Mouse (Mus musculus) retina, postnatal 7 days (tissue): ENCODE results near the gene Actl7b.

Source experiments
- DNase-seq: peaks from one replicate; pipeline ENCODE4 v3.0.0-alpha.2; 2012; ENCODE audit warnings: low read depth, low spot score

Actl7b gene

DNA sequence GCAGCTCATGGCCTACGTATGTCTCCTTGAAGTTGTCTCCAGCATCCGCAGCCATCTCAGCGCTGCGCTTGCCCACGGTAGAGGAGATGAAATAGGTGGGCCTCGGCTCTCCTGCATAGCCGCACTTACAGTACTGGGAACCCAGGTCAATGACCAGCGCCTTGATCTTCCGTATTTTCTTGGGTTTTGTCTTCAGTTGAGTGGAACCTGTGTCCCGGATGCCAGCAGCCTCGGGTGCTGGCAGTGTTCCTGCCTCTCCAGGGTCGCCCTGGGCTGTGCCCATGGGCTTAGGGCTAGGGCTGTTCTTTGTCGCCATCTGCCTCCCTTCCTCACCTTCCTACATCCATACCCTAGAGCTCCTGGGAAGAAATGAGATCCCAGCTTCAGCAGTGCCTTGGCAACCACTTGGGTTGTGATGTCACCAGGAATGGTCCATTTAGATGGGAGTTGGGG lies at the start of gene Actl7b:
Gene Actl7b, minus strand, starts transcription at position 403 of the 453 bp plus-strand sequence.
- DNase-seq: no peak

DNA sequence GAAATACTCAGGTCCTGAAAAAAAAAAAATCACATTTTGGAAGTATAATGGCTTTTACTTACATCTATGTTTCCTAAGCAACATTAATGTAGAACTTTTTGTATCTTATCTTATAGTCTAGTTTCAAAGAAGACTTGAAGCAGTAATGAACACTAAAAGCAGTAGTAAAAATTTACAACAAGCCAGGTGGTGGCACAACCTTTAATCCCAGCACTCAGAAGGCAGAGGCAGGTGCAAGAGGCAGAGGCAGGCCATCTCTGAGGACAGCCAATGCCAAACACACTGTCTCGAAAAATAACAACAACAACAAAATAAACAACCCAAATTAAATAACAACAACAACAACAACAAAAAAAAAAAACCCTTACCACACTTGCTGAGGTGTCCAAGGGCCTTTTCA lies 29.8 kb upstream of the Actl7b start:
- no peak for DNase-seq

DNA sequence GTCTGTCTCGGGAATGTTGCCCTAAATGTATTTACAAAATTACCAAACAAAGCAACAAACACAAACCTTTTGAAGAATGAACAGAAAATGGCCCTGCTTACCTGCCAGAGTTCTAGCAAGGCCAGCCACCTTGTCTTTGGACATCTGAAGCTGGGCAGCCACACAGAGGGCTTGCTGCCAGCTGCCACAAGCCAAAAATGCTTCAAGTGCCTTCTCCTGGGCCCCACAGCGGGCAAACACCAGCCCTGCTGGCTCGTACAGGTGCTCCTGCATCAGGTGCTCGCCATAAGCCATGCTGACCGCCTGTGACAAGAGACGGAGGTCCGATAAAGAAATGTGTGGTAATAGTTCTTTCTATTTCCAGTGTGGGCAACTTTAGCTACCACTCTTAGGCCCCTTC lies 27.7 kb upstream of the Actl7b start:
- no peak for DNase-seq

DNA sequence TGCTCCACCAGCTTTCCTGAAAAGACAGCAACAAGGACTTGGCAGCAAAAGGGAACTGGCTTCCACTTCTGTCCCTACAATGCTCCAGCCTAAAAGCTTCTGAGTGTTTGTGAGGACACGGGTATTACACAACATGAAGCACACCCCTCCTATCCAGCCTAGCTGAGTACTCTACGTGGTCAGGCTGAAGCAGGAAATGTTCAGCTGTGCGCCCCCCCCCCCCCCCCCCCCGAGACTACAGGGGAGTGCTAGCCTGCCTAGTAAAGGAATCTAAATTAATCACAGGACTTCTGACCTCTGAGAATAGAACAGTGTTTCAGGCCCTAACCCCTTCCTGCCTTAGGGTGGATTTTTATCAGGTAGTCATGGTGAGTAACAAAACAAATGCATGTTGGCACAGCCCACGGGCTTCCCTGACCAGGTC lies 26.6 kb upstream of the Actl7b start:
- no peak for DNase-seq

DNA sequence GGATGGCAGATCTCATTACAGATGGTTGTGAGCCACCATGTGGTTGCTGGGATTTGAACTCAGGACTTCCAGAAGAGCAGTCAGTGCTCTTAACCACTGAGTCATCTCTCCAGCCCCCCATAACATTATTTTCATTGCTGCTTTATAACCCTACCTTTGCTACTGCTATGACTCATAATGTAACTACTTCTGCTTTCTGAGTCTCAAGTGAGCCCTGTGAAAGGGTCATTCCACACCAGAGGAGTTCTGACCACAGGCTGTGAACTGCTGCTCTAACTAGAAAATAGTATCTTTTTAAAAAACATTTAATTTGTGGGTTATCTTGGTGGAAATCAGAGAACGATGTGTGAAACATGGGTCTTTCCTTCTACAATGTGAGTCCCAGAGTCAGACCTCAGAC lies 16.4 kb upstream of the Actl7b start:
- no peak for DNase-seq

DNA sequence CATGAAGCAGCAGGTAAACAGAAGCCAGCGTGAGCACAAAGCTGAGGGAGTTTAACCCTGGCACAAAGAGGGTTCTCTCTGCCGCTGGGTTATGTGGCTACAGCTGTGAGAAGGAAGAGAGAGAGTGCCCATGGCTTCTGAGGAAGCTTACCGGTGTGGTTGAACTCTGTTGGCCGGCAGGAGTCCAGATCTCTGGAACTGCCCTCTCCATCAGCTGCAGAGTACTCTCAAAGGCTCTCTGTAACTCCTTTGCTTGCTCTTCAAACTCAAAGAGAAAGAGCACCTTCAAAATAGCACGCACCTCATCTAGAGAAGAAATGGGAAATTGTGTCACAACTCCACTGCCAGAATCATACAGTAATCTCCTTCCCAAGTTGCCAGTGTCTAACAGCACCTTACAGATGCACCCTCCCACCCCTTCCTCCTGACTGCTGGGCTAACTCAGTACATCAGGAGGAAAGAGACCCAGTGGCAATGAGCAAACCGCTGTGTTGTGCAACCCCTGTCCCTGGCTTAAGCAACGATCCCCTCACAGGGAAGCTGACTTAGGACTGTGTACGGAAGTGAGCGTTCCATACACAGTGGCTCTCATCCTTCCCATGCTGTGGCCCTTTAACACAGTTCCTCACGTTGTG lies 15.8 kb upstream of the Actl7b start:
- DNase-seq: no peak

DNA sequence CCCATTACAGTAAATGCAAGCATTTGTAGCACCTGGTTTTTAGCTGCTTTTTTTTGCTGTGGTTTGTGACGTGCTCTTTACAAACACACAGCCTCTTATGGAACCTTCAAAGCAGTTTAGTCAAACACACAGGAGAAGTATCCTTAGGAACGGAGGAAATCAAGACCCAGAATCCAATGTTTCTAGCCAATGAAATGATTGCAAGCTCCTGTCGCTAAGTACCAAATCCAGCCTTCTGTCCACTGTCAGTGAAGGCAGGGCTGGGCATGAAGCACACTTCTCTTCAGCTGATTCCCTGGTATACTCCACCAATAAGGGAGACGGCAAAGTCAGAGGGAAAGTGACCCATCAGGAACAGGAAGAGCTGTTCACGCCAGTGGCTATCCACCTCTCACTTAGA lies 14.8 kb upstream of the Actl7b start:
- no peak for DNase-seq

DNA sequence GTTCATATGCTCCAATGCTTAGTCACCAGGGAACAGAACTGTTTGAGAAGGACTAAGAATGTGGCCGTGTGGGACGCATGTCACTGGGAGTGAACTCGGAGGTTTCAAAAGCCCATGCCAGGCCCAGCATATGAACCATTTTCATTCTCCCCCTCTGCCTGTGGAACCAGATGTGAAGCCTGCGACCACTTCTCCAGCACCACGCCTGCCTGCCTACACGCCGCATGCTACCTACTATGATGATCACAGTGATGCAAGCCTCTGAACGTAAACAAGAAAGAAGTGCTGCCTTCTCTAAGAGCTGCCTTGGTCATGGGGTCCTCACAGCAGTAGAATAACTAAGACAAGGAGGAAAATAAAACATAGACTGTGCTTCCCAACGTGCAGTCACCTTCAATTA lies 6.2 kb upstream of the Actl7b start:
- no peak for DNase-seq

DNA sequence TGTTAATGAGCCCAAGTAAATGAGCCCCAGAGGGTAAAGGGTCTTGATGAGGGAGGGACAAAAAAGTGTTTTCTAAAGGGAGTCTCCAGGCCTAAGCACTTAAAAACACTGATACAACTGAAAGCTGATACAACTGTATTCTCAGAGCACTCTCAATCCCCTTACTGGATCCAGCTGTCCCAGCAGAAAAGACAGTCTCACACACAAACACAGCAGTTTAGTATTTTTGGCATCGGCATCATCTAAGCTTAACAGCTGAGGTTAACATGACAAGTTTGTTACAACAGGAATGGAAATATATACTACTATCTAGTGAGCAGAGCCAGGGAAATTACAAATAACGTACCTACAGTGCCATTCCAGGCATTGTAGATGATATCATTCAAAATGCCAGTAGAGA lies 5.1 kb upstream of the Actl7b start:
- no peak for DNase-seq

DNA sequence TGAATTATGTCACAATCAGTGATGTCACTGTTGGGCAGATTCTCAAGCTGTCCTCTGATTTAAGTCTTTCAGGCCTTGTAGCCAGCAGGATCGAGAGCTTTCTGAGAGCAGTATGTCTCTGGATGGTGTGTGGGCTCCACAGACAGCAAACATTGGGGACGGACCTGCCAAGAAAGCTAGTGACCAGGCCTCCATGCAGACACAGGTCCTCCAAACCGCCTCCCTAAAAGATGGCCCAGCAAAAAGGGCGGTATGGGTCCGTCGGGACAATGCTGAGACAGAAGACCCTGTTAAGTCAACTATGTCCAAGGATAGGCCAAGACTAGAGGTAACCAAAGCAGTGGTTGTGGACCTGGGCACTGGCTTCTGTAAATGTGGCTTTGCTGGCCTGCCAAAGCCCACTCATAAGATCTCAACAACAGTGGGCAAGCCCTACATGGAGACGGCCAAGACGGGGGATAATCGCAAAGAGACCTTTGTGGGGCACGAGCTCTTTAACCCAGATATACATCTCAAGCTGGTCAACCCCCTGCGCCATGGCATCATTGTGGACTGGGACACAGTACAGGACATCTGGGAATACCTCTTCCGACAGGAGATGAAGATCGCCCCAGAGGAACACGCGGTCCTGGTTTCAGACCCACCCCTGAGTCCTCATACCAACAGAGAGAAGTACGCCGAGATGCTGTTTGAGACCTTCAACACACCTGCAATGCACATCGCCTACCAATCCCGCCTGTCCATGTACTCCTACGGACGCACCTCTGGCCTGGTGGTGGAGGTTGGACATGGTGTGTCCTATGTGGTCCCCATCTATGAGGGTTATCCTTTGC lies 2.3 kb upstream of the Actl7b start, which contains the start of gene Actl7a:
Gene Actl7a, plus strand, starts transcription at position 51 of the 833 bp plus-strand sequence.
- no peak for DNase-seq

DNA sequence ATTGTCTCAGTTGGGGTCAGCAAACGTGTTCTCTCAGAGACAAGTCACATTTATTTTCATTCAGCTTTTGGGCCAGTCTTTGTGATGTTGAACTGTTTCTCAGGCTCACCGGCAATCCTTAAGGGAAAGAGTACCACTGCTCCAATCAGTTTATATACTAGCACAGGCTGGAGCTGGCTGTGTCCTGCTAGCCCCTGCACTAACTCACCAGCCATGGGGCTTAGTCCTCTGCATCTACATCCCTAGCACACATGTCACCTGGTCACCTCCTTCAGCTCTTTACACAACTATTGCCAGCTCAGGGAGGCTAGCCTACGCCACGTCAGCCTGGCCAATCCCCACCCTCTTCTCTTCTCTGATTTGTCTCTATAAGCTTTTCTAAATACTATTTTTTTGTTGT lies 1.5 kb upstream of the Actl7b start:
- DNase-seq: no peak

DNA sequence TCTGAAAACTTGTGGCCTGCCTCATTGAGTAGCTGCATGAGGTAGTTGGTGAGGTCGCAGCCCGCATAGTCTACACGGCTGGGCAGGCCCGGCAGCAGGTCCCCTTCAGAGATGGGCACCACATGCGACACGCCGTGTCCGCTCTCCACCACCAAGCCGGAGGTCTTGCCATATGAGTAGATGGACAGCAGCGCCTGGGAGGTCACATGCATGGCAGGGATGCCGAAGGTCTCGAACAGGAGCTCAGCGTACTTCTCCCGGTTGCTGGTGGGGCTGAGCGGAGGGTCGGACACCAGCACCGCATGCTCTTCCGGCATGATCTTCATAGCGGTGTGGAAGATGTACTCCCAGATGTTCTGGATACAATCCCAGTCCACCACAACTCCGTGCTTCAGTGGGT lies 632 bp downstream of the Actl7b start:
- no peak for DNase-seq

DNA sequence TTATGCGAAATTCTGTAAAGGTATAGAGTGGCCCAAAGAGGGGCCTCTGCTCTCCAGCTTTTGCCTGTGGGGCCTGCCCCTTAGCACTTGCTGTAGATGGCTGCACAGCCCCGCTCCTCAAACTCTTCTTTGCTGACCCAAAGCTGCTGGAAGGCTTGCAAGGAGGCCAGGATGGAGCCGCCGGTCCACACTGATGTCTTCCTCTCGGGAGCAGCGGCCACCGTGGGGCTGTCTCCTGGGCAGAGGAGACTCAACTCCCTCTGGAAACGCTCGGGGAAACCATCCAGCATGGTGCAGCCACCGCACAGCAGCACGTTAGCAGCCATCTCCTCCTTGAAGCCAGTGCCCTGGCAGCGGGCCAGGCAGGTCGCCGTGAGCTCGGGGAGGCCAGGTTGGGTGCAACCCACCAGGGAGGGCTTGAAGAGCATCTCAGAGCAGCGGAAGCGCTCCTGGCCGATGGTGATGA lies 1.2 kb downstream of the Actl7b start, which contains the start of gene Gm26657:
Gene Gm26657, plus strand, starts transcription at position 51 of the 466 bp plus-strand sequence.
- no peak for DNase-seq

DNA sequence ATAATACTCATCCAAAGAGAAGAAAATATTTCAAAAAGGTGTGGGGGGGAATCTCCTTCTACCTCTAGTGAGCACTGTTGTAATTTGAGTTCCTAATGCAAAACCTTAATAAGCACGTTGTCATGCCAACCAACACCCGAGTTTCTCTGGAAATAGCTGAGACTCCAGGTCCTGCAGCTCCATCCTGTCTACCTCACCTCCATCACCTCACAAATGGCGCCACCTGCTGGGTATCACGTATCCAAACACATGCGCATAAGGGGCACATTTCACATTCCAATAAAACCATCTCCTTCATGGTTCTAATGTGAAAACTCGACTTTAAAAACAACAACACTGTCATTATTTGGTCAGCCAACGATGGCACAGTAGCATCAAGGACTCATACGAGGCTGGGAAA lies 15.4 kb downstream of the Actl7b start:
- no peak for DNase-seq

DNA sequence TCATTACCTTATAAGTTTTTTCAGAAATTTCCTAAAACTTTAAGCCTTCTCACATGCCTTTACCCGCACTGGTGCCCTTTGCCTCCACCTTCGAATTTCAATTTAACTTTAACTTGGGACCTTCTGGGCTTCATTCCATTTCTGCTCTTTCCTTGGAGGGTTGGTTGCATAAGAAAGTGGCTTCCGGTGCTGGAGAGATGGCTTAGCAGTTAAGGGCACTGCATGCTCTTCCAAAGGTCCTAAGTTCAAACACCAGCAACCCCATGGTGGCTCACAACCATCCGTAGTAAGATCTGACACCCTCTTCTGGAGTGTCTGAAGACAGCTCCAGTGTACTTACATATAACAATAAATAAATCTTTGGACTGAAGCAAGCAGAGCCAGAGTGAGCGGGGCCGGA lies 18.0 kb downstream of the Actl7b start:
- no peak for DNase-seq

DNA sequence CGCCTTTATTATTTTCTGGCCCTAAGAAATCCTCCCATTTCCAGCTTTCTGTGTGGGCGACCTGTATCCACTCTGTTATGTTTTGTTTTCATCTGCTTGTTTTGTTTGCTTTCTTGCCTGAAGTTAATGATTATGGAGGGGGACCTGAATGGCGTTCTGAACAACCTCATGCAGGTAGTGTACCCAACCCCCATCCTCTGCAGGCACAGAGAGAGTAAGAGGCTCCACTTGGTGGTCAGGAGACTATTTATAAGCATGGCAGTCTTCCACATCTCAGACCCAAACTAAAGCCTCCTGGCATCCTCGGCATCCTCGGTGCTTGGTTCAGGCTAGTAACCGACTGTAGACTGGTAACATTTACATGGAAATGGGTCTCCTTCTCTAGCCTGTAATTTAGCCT lies 18.9 kb downstream of the Actl7b start:
- DNase-seq: no peak

DNA sequence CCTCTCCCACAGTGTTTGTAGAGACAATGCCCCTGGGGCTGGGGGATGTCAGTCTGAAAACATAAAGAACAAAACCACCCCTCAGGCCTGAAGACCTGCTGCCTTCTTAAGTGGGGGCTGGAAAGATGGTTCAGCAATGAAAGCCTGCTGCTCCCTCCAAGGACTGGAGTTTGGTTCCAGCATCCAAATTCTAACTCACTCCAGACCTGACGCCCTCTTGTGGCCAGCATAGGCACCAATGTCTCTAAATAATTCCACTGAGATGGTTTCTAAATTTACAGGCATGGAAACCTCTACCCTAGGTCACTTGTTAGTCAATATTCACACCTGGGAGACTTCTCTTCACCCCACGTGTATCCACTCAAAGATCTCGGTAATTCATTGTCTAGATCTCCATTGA lies 19.8 kb downstream of the Actl7b start:
- no peak for DNase-seq

DNA sequence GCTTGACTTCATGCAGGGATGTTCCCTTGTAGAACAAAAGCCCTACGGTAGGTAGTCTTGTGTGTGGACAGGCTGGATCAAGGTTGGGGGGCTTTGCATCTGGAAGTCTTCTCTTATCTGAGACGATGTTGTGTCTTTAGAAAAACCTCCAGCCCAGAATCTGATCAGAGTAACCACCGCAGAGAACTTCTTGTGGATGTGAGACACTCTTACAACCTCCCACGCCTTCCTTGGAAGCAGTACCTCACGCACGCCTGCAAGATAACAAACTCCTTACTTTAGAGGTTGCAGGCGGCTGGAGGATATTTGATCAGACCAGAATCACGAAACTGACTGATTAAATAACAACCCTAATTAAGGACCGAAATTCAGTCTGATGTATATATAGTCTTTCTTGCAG lies 20.8 kb downstream of the Actl7b start:
- DNase-seq: no peak

DNA sequence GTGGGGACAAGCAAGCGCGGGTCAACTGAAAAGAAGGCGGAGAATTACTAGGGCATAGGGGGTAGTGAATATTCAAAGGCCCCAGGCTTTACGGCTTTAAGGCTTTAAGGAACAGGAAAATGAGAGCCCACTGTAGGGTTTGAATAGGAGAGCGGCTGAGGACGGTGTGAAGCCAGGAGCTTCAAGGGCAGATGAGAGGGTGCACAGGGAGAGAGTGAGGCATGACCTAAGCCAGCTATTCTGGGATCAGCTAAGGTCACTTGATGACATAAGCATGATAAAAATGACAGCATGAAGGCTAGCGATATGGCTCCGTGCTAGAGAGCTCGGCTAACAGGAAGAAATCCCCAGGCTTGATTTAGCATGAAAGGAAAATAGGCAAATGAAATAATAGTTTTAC lies 21.8 kb downstream of the Actl7b start:
- no peak for DNase-seq

DNA sequence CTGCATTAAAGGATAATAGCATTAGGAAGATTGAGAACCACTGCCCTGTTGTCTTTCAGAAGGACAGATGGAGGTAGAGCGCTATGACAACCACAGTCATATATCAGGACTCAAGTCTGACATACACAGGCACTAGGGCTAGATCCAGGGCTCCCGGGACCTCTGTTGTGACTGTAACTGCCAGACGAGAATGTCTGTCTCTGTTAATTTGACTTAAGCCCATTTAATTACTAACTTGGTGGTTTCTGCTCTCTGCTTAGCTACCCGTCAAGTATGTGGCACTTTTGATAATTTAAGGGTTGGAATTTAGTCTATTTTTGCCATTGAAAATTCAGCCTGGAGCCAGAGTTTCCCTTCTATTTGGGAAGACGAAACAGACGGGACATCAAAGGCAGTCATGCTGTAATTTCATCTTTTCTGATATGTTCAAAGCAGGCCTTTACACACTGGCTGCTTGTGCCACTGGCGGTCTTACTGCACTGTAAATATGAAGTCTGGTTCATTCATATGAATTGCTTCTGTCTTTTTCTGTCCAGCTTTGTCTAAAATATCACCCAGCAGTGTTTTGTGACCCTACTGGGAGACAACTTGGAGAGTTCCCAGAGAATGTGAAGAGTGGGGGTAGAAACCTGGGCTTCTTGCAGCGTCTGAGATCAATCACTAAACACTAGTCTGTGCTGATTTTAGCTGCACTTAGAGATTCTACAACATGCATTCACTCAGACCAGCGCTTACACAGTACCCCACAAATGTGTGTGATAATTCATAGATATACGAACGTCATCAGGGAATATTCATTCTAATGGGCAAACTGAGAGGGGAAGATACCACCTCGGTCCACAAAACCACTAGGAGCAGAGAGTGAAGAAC lies 22.4 kb downstream of the Actl7b start:
- DNase-seq: no peak

DNA sequence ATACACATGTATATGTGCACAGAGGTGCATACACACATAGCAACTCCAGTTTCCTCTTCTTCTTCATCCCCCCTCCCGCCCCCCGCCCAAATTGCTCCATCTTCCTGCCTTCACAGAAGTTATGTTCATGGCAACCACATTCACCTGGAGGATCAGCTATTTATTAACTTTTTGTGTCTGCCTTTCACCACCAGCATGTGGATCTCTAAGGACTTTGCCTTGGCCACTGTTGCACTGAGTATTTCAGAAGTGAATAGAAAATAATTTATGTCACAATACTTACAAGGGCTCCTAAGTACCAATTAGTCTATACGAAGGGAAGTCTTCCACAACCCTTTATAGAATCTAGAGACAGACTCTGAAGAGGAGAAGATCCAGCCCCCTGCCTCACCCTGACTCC lies 23.3 kb downstream of the Actl7b start:
- DNase-seq: no peak

DNA sequence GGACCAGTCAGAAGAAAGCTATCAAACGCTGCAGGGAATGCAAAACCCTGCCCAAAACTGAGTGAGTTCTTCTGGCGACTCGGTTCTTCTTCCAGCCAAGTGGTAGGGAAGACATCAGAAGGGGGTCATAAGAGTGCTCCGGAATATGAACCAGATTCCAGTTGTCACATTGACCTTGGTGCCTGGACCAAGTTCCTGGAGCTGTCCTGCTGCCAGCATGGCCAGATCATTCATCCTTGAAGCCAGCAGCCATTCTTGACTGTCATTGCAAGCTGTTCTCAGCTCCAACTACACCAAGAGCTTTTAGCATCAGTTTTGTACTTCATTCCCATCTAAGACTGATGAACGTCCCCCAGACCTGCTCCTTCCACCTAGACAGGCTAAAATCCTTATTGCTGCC lies 24.4 kb downstream of the Actl7b start:
- no peak for DNase-seq
